Mouse (Mus musculus): ENCODE measurements around the gene Ablim1.

Ablim1 gene

DNA sequence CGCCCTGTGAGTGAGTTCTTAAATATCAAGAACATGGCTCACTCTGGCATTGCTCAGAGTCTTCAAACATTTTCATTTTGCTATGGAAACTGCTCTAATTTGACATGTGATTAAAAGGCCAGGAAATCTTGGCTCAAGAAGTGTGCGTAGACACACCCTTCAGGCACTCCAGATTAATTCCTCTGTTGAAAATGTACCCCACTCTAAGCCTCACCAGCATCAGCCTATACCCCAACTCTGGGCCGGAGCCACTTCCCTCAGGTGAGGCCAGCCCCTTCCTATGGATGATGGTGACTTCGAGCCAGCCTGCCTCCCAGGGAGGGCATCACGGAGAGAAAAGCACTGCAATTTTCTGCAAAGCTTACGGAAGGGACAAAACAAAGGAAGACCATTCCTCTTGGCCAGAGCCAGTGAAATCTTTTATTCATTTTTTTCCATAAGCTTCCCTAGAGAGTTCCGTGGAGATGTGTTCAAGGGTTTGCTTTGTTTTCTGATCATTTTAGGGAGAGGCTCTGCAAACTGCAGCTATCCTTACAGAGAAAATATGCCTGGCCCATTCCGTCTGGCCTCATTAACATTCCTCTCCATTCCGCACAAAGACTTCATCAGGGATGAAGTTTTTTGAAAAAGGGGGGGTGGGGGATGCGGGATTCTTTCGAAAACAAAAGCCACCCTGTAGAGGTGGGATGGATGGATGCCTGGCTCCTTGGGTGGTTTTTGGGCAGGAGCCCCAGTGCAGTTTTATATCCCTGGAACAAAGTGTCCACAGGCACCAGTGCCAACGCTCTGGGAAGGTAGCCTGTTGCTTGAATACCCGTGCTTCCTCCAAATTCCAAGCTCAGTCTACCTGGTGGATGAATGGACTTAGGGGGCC, 236.7 kb downstream of the Ablim1 start:
- DNase-seq (ENCODE audit: low read depth, low spot score) = no peak

DNA sequence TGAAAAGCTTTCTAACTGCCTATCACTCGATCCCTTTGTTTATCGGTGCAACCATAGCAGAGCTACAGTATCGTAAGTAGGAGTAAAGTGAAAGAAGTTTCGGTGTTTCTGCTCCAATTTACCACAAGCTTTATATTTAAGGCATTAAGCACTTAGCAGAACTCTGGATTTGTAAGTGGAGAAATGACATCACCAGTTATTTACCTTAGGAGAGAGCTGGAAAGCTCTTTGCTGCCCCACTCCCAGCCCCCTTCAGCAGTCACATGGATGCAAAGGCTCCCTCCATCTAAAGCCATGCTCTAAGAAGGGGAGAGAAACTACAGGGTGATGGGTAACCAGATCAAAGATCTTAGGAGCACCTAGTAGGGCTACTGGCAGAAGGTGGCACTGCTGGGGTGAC, 241.3 kb downstream of the Ablim1 start:
- no peak for DNase-seq (ENCODE audit: low read depth, low spot score)

DNA sequence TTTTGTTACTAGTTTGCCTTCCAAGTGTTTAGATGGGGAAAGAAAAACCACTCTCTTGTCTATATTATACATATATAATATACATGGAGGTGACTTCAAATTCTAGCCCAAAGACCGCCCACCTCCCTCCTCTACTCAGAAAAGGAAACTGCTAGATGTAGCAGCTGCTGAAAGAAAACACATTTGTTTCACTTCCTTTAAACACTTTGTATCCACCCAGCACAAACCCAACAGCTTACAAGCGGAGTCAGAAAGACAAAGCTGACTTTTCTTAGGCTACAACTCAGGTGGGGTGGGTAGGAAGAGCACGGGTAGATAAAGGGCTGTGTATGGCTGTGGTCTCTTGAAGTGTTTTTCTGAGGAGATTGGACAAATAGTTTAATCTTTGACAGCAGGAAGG, 242.0 kb downstream of the Ablim1 start:
- no peak for DNase-seq (ENCODE audit: low read depth, low spot score)

DNA sequence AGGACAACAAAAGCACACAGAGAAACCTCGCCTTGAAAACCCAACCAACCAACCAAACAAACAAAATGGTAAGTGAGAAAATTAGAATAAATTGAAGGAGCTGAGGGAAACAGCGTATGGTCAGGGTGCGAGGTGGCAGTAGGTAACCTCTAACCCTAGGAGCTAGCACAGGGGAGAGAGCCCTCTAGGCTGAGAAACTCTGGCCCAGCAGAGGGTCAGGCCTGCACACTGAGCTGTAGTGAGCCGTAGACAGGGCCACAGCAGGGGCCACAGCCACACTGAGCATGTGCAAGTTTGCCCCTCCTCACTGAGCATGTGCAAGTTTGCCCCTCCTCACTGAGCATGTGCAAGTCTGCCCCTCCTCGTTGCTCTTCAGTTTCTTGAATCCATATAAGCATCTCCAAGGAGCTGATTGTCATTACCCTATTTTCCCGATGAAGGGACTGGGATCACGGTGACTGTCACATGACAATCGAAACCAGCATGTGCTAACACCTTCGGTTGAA, 247.6 kb downstream of the Ablim1 start:
- no peak for DNase-seq (ENCODE audit: low read depth, low spot score)

DNA sequence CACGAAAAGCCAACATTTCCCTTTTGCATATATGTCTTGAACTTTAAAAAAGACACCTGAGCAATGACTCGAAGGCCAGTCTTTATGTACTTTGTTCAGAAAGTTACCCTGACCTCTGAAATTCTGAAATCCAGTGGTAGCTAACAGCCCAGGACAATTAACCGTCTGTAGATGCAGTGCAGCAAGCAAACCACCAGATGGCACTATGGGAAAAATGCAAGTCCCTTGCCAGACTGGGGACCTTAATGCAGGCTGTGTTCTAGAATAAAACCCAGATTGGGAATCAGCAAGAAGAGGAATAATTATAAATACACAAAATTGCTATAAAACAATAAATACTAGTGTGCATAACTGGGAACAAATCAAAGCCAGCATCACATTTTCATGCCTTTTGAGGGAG, 248.4 kb downstream of the Ablim1 start:
- DNase-seq (ENCODE audit: low read depth, low spot score) = peak; percentile 58

DNA sequence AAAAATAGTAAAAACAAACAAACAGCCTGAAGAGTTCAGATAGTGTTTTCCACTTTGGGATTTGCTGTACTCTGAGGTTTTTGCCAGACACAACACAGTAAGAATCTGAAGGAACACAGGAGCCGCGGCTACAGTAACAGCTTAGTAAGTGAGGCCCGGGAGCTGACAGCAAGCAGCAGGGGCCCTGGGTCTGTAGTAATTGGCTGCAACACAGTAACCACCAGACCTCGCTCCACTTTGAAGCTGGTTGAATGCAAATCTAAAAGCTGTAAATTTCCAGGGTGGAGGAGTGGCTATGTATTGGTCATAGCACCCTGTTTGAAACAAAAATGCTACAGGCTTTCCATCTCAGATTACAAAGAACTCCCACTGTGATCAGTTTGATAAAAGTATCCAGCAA, 252.0 kb downstream of the Ablim1 start:
- DNase-seq (ENCODE audit: low read depth, low spot score) = no peak

DNA sequence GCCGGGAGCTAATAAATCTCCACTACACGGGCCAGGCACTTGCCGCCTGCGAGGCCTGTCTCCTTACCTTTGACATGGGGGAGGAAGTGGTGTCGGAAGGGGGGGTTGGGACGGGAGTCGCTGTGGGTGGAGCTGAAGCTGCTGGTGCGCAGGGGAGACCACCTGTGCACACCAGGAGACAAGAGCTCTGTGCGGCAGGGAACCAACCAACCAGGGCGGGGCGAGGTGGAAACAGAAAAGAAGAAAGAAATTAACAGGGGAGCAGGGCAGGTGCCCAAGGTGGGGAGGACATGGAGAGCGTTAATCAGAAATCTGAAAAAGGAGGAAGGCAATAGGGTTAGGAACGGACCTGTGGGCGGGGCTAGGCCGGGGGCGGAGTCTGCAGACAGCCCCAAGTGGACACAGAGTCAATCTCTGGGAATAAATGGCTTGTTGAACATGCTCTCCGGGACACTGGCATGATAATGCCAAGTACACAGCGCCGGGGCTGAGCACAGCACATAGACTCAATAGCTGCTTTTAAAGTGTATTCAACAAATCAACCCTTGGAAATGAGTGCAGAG, 255.6 kb downstream of the Ablim1 start:
- peak; percentile 25 for DNase-seq (ENCODE audit: low read depth, low spot score)

DNA sequence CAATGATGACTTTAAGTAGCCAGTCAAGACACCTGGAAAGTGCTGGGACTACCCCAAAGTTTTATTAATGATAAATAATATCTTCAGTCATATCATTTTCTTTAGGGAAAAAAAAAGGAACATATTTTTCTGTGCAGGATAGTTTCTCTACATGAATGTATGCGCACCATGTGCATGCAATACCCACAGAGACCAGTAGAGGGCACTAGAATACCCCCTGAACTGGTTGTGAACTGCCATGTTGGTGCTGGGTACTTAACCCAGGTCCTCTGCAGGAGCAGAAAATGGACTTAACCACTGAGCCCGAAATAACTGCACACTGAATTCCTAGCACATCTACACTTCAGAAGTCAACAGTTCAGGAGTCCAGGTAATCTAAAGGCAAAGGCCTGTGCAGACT, 257.2 kb downstream of the Ablim1 start:
- peak; percentile 18 for DNase-seq (ENCODE audit: low read depth, low spot score)

DNA sequence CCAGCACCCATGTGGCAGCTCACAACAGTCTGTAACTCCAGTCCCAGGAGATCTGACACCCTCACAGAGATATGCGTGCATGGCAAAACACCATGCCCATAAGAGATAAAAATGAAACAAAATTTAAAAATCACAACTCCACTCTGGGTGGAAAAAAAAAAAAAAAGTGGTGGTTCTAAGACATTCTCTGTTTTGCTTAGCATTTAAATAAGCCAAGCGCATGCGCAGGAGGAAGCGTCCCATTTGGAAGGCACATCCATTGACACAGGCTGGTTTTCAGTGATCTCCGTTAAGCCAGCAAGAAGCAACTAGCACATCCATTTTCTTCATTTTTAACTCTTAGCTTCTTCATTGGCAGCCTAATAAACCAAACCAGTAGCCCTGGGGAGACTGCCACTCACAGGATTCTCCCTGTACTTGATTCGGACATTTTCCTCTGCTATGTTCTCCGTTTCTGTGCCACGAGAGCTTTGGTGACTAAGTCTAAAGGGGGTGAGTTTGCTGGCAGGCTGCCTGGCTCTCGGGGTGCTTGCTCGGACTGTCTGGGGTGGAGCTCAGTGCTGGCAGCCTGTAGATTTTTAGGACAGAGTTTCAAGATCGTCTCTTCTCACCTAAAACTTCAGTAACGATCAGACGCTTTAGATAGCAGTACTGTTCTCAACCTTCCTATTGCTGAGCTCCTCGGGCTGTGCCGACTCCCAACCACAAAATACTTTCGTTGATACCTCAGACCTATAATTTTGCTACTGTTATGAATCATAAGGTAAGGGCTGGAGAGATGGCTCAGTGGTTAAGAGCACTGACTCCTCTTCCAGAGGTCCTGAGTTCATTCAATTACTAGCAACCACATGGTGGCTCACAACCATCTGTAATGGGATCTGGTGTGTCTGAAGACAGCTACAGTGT, 259.3 kb downstream of the Ablim1 start:
- DNase-seq (ENCODE audit: low read depth, low spot score) = no peak

DNA sequence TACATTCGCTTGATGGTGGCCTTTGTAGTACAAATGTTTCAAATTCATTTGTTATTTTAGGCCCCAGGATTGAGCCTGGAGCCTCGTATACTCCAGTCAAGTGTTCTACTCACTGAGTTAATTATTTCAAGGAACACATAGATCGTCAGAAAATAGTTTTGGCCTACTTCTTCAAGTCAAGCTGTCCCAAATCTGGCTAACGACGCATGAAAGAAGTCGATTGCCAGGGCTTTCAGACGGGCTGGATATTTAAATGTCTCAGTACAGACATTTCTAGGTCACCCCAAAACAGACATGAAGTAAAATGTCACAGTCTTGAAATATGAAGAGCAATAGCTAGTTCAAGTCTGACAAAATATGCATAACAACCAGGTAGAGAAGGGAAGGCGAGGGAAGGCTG, 261.8 kb downstream of the Ablim1 start:
- no peak for DNase-seq (ENCODE audit: low read depth, low spot score)

DNA sequence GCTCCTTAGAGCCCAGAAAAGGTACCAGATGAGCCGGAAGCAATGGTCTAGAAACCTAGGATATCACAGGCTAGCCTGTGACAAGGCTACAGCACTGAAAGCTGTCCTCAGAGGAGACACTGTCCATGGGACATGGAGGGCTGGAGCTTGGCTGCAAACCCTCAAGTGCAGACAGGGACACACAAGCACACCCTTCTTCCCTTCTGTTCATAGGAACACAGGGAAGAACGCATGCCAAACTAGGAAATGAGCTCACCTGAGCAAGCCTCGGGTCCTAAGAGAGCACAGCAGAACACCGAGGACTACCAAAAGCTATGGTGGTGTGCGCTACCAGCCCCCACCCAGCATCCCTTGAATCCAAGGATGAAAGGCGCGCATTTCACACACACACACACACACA, 262.7 kb downstream of the Ablim1 start:
- no peak for DNase-seq (ENCODE audit: low read depth, low spot score)

DNA sequence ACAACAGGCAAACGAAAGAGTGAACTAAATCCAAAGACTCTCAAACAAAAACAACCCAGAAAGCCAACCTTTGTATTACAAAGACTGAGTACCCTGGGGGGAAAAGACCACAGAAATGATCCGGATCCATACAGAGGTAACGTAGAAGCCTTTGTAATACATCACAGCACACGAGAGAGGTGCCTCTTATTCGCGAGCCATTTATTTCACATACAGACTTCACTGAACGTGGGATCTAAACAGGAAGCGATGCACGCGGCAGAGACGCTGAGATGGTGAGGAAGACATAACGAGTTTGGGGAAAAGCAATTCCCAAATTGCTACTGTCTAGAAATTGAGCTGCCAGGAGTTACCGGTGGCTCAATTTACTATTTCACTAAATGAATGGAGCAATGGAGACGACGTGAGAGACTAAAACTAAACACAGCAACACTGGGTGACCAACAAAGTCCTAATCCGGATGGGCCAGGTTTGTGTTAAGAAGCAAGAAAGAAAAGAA, 265.1 kb downstream of the Ablim1 start:
- DNase-seq (ENCODE audit: low read depth, low spot score) = no peak

DNA sequence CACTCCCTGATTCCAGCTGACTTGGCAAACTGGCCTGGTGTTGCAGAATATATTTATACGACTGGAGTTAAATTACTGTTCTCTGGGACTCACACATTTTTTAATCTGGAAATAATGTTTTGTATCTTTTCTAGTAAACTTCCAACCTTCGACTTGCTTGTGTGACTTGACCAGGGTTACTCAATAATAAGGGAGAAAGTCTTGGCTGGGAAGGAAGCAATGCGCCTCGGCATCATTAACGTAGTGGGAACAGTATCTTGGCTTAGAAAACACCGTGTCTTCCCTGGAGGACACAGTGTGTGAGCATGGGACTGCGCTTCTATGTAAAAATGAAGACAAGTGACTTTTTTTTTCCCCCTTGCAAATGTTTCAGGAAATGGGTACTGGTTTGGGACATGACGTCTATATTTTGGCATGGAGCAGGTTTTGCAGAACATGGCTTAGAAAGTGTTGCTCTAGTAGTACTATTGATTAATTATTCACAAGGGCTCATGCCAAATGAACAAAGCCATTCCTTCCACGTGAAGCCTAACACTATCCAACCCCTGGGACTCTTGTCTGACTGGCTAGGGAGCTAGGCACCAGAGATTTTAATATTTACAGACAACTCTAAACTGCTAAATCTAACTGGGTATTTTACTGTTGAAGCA, 266.9 kb downstream of the Ablim1 start:
- DNase-seq (ENCODE audit: low read depth, low spot score) = no peak

DNA sequence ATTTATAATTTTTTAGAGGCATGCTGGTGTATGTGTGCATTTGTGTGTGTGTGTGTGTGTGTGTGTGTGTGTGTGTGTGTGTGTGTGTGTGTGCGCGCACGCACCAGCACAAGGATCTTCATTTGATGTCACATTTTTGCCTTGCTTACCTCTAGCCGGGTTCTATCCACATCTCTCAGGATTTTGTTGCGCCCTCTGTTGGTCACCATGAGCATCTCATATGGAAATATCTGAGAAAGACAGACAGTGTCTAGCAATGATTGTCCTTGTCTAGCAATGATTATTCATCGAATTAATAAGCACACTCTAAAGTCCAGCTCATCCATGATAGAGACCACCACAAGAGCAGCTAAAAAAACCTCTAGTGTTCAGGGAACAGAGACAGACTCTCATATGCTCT, 275.5 kb downstream of the Ablim1 start:
- DNase-seq (ENCODE audit: low read depth, low spot score) = peak; percentile 61

DNA sequence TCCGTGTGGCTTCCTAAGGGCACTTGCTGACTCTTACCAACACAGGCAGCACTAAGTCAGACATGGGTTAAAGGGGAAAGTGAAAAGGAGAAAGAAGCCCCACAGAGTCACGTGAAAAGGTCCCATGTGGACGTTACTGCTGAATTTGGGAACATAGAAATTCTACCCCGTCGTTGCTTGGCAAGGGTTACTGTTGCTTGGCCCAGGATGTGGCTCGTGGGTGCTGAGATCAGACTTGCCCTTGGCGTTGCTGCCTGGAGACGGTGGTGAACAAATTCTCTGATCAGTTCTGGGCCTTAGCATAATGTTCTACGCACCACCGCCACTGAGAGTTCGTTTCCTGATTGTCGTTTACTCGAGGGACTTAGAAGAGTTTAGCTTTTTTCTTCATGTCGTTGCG, 277.9 kb downstream of the Ablim1 start:
- no peak for DNase-seq (ENCODE audit: low read depth, low spot score)

DNA sequence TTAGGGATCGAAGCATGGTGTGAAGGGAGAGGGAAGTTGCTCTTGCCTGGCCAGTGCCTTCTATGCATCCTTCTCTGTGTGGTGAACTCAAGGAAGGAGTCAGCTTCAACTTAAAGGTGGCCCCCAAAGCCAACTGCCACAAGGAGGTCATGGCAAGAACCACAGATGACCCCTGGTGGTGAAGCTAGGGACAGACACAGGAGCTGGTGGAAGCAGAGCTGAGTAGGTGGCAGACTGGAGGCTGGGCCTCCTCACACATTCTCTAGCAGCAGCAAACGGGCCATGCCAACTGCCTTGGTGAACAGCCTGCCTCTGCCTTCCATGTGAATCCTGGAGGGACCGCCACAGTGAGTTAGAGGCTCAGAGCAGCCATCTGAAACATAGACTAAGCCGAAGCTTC, 283.1 kb downstream of the Ablim1 start:
- DNase-seq (ENCODE audit: low read depth, low spot score) = peak; percentile 70

DNA sequence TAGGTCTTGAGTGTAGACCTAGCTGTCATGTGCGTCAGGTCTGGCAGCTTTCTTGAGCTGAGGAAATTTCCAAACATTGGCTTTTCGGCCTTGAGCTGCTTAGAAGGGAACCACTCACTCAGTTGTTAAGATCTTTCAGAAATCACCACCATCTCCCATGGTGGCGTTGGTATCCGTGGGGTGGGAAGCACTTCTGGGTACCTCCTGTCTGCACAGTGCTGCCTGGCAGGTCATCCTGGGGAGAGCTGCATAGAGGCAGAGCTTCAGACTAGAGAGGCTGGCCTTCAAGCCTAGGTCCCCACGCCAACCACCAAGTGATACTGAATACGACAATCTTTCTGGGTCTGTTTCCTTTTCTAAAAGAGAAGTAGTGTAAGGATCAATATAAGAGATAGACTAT, 285.3 kb downstream of the Ablim1 start:
- DNase-seq (ENCODE audit: low read depth, low spot score) = no peak

DNA sequence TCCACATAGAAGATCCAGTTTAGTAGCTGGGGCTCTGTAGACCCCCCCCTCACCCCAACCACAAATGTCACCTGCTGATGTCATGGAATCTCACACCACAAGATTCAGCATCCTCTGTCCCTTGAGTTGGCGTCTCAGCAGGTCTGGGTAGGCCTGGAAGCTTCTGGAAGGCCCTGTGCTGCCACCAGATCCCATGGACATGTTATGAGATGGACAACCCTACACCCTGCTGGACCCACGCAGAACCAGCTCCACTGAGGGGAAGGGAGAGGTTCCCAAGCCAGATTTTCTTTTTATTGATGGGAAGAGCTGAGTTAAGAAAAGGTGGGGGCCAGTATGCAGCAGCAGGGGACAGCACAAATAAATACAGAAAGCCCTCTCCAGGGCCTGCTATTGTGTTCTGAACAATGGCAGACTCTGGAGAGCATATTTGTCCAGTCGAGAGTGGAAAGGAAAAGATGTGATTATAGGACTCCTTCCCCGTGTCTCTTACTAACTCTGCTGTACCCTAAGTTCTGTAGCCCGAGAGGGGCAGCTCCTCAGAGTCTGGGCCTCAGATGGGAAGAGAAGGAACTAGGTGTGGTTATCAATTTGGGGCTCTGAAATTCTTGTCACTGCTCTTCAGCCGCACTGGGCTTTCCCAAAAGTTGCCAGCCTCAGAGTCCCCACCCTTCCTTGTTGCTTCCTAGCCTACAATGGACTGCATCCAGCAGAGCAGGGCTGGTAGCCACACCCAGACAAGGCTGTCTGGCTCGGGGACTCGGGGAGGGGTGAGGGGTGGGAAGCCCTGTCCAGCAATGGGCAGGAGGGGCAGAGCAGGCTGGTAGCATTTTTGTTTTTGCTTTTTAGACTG, 286.2 kb downstream of the Ablim1 start:
- peak; percentile 30 for DNase-seq (ENCODE audit: low read depth, low spot score)

DNA sequence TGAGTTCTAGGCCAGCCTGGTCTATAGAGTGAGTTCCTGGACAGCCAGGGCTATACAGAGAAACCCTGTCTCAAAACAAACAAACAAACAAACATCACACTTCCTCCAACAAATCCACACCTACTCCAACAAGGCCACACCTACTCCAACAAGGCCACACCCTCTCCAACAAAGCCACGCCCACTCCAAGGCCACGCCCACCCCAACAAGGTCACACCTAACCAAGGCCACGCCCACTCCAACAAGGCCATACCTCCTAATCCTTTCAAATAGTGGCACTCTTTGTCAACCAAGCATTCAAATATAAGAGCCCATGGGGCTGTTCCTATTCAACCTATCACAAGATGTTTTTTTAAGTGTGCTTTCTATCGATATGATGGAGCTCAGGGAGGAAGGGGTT, 288.2 kb downstream of the Ablim1 start:
- DNase-seq (ENCODE audit: low read depth, low spot score) = peak; percentile 36

DNA sequence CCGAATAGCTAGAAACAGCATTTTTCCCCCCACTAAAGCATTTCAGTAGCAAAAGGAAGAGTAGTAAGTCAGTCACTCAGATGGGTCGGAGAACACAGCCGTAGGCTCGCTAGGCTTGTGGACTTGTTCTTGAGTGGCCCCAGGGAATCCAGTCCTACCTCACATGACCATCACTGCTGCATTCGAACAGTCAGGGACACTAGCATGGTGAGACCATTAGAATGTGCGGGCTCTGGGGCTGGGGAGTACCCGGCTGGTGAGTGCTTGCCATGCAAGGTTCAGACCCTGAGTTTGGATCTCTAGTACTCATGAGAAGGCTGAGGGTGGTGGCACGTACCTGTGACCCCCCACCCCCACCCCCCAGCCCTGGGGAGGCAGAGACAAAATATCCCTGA, 296.9 kb downstream of the Ablim1 start:
- no peak for DNase-seq (ENCODE audit: low read depth, low spot score)
